Mouse (Mus musculus): ENCODE measurements around the gene A630076J17Rik.

- TF ChIP-seq POLR2A (IDR thresholded peaks at IDR 0.05; ENCODE audit: low read depth, low read length) (no peak), CTCF (conservative IDR thresholded peaks at IDR 0.05; ENCODE audit: insufficient read depth, insufficient read length, low read depth, low read length) (no peak)
Observed at GRCm38 (mm10) chr3:107246876-107247275, 16.5 kb downstream of the A630076J17Rik start.
